Mouse (Mus musculus) embryonic fibroblast, embryonic 13.5 days (primary cell): ENCODE measurements at regions not wholly inside any gene's neighbourhood (a gene's known extent, or its start where the extent isn't known, plus 50 kb on each side); places are given as distances from the start of the nearest gene placed in this dataset.

Experiments used
- H3K27ac ChIP-seq: 2 replicates; pipeline ENCODE4 v1.5.1; 2012; ENCODE audit warnings: low read length, control low read depth, inconsistent platforms; ENCODE audit not compliant: insufficient read depth
- H3K4me1 ChIP-seq: 2 replicates; pipeline ENCODE4 v1.6.1; 2011; ENCODE audit warnings: low read length; ENCODE audit not compliant: control insufficient read depth, insufficient read depth
- H3K4me3 ChIP-seq: 2 replicates; pipeline ENCODE4 v1.5.1; 2011; ENCODE audit warnings: mild to moderate bottlenecking, control low read depth, low read length; ENCODE audit not compliant: insufficient read depth
- CTCF ChIP-seq: IDR thresholded peaks from 2 replicates; pipeline ENCODE4 v1.5.1; 2011; ENCODE audit warnings: mild to moderate bottlenecking, control low read depth, low read length, moderate library complexity, borderline replicate concordance; ENCODE audit not compliant: insufficient read depth
- POLR2A ChIP-seq: IDR thresholded peaks from 2 replicates; pipeline ENCODE4 v1.6.1; 2011; ENCODE audit warnings: low read depth, mild to moderate bottlenecking, control low read depth, low read length, moderate library complexity

- Histone ChIP-seq H3K27ac (no peak overlapping the region), H3K4me1 (peaks cover 5% of the 10 kb centered on the region; the same call in 1 of the 2 replicates), H3K4me3 (no peak overlapping the region)
- TF ChIP-seq CTCF (no peak), POLR2A (no peak)
Observed at GRCm38 (mm10) chr16:30652692-30653091, 53.2 kb downstream of the Fam43a start.

DNA sequence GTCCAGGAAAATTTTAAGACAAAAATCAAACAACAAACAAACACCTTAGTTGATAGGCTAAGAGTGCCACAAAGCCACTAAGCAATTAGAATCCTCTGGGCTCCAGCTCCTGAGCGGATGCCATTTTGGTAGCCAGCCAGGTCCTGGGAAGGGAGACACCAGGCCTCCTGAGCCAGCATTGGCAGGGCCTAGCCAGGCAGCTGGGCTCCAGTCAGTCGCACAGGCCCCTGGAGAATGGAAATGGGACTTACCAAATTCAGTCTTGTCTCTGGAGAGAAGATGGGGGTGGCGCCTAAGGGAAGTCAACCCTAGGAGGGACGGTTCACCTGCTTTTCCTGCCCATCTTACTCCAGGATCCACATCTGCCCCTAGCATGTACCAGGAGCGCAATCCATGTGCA, 54.3 kb downstream of the Fam43a start:
- no peak overlapping the region for H3K27ac ChIP-seq
- peaks cover 5% of the 10 kb centered on the region; the same call in 1 of the 2 replicates for H3K4me1 ChIP-seq
- no peak for TF ChIP-seq POLR2A
- TF ChIP-seq CTCF: no peak
- no peak overlapping the region for H3K4me3 ChIP-seq

GRCm38 (mm10) chr16:30654226-30654625, 54.7 kb downstream of the Fam43a start:
- Histone ChIP-seq H3K4me1 (peaks cover 5% of the 10 kb centered on the region; the same call in 1 of the 2 replicates), H3K4me3 (no peak overlapping the region), H3K27ac (no peak overlapping the region)
- TF ChIP-seq POLR2A: no peak
- no peak for TF ChIP-seq CTCF

DNA sequence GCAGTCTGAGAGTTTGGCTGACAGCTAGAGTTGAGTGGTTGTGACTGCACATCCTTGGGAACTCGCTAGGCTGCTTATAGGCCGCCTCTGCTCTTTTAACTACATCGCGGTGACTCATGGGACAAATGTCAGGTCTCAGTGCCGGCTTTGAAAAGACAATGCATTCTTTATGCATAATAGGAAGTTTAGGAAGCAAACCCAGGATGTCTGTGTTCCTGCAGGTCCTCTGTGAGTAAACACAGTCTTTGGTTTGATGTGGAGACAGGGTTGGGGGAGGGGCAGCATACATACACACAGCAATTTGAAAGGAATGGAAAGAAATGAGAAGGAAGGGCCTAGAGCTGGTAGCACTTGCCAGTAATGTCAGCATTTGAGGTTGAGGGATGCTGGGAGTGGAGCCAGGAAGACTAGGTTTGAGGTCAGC, 56.3 kb downstream of the Fam43a start:
- Histone ChIP-seq H3K27ac (0 out of 2 replicates have a peak overlapping the region, but pooled peaks have one; percentile 27), H3K4me3 (no peak overlapping the region), H3K4me1 (peaks cover 5% of the 10 kb centered on the region; the same call in 1 of the 2 replicates)
- TF ChIP-seq POLR2A: no peak
- TF ChIP-seq CTCF: no peak

- Histone ChIP-seq H3K4me3 (no peak overlapping the region), H3K27ac (no peak overlapping the region), H3K4me1 (peaks cover 7% of the 10 kb centered on the region)
- TF ChIP-seq POLR2A (no peak), CTCF (no peak)
Observed at GRCm38 (mm10) chr16:30656881-30657280, 57.4 kb downstream of the Fam43a start.

DNA sequence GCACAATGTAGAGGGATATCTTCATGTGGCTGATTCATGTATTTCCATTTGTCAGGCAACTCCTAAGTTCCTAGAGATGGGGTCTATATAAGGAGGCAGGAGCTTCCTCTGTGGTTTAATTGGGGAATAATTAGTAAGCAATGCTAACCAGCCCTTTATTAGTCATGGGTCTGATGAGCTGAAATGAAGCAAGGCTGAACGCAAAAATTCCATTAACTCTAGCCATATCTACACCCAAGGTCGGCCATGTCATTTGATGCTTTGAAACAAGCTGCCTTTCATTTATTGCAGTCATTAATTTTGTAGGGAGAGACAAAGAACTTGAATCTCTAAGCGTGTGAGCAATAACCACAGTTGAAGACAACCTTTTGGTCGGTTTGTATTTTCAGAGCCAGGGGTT, 59.4 kb downstream of the Fam43a start:
- Histone ChIP-seq H3K4me1 (peaks cover 8% of the 10 kb centered on the region), H3K4me3 (no peak overlapping the region), H3K27ac (no peak overlapping the region)
- TF ChIP-seq POLR2A (no peak), CTCF (no peak)

DNA sequence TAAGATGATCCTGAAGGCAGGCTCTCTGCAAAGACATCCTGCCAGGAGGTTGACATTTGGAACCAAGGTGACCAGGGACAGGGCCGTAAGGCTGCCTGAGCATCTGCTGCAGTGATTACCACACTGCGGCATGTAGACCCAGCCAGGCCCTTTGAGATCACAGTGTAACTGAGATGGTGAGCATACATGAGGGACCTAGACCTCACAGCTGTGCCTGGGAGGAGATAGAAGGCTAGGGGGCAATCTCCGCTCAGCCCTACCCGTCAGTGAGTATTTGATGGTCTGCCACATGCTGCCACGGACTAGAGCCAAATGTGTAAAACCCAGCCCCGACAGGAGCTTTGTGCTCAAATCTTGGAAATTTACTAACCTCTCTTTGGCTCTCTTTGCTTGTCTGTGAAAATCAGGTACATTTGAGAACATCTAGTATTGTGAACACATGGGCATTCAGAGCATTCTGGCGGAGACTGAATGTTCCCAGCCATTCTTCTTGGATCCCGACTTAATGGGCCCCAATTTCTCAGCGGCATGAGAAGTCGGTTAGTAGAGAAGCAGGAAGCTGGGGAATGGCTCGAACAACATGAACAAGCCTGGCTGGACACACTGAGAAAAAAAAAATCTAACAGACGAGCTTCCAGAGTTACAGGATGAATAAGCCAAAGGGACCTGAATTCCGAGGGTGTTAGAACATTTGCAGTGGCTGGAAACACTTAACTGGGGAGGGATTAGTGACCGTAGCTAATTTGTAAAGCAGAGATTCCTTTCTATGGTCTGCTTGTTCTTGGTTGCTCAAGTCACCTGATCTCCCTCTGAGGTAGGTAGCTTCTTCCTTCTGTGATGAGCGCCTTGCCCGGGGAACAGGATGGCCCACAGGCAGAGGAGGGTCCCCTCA, 61.8 kb downstream of the Fam43a start:
- peaks cover 2% of the 10 kb centered on the region; the same call in 1 of the 2 replicates for H3K4me1 ChIP-seq
- H3K27ac ChIP-seq: no peak overlapping the region

DNA sequence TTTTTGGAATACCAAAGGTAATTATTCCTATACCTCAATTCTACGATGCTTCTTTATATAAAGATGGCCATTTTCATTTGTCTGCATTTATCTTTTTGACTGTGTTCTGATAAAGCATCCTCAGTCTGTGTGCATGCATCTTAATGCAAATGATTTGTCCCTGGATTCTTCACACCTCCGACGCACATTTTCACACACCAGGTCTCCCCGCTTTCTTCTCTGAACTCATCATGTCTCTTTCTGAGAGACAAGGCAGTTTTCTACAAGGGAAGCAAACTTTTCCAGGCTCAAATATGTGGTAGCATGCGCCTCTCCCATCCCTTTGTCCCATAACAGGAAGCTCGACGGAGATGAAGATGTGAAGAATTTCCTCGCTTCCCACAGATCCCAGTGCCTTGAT, 63.5 kb downstream of the Fam43a start:
- H3K4me3 ChIP-seq: no peak overlapping the region
- no peak for TF ChIP-seq POLR2A
- H3K4me1 ChIP-seq: peaks cover 2% of the 10 kb centered on the region; the same call in 1 of the 2 replicates
- H3K27ac ChIP-seq: no peak overlapping the region

More for the DNA sequence above, 61.8 kb downstream of the Fam43a start:
- no peak overlapping the region for H3K4me3 ChIP-seq
- TF ChIP-seq CTCF (no peak), POLR2A (no peak)

- Histone ChIP-seq H3K27ac (no peak overlapping the region), H3K4me1 (peaks cover 2% of the 10 kb centered on the region; the same call in 1 of the 2 replicates), H3K4me3 (no peak overlapping the region)
- no peak for TF ChIP-seq POLR2A
Observed at GRCm38 (mm10) chr16:30663971-30664370, 64.4 kb downstream of the Fam43a start.

DNA sequence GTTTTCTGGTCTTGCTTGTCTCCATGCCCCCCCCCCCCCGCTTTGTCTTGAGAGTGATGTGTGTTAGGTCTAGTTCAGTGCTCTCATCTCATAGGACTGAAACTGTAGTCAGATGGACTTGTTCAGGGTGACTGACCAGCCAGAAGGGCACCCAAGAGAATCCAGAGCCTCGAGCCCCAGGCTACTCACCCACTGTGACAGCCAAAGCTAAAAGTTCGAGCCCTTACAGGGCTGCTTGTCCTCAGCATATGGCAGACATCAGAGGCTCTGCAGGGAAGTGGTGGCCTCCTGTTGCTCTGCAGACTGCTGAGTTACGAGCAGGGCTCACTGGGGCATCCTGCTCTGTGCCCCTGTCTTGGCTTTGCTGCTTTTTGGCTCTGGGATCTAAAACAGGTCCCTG, 64.9 kb downstream of the Fam43a start:
- no peak overlapping the region for H3K4me3 ChIP-seq
- H3K27ac ChIP-seq: no peak overlapping the region
- no peak for TF ChIP-seq POLR2A
- TF ChIP-seq CTCF: no peak
- H3K4me1 ChIP-seq: peaks cover 2% of the 10 kb centered on the region; the same call in 1 of the 2 replicates
